Mouse (Mus musculus) bone marrow, adult 2 months (tissue): ENCODE measurements around the gene Paics.

ENCODE experiments used
- CTCF ChIP-seq: fragments of 200-500 bp; IDR thresholded peaks from 2 replicates; pipeline ENCODE4 v1.5.1; 2011; ENCODE audit warnings: low read length, control low read depth; ENCODE audit not compliant: control insufficient read depth, insufficient read depth
- POLR2A ChIP-seq: fragments of 200-500 bp; IDR thresholded peaks from 2 replicates; pipeline ENCODE4 v1.6.1; 2011; ENCODE audit warnings: low read depth, mild to moderate bottlenecking, control low read depth, low read length, borderline replicate concordance; ENCODE audit not compliant: control insufficient read depth

DNA sequence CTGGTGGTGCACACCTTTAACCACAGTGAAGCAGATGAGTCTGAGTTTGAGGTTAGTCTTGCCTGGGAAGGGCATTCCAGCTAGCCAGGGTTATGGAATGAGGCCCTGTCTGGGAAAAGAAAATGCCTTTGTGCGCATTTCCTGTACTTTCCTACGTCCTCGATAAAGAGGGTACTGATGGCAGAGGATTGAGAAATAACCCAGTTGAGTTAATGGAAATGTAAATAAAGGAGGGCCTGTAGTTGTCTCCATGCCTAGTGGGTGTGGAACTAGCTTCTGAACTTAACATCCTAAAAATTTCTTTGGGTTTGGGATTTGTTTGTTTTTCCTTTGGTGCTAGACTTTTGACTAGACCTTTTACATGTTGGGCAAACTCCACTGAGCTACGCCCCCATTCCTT, 4.4 kb downstream of the Paics start:
- TF ChIP-seq POLR2A (no peak), CTCF (no peak)
